Mouse (Mus musculus): ENCODE data around the gene Add3. TPM values are rescaled to one million over a fixed set of nuclear protein-coding genes. Genes with fewer than 3 reads are reported as not detected.
"Not testable (repeated sequence)": the region's sequence is repeated elsewhere in the genome, so short reads cannot be mapped to it uniquely, and the experiment has no call there.

Gene Add3
- polyA plus RNA-seq, 1 experiment from 2014 or later, result 34.5 TPM

DNA sequence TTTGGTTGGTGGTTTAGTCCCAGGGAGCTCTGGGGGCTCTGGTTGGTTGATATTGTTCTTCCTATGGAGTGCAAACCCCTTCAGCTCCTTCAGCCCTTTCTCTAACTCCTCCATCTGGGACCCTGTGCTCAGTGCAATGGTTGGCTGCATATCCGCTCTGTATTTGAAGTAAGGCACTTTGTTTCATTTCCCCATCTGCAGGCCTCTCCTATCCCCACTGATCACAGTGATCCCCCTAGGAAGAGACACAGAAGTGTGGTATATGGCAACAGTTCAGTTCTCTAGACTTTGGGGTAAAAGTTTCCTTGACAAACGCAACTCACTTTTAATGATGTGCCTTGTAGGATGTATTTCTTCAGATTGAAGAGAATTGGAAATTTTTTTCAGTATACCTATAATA is 66.7 kb downstream of the Add3 start:
- whole genome bisulfite sequencing, result 92% methylated on average over 2 of the region's 2 CpGs
- no peaks in the 10 kb centered on the region for H3K4me1 ChIP-seq
- H3K36me3 ChIP-seq (ENCODE audit: poor library complexity, severe bottlenecking), result no peaks in the 10 kb centered on the region
- H3K4me3 ChIP-seq, result no peak overlapping the region
- no peak for ATAC-seq
- H3K9me3 ChIP-seq (replicated peaks), result no peaks in the 10 kb centered on the region
- H3K9ac ChIP-seq, result no peak overlapping the region
- no peak overlapping the region for H3K27ac ChIP-seq
- H3K4me2 ChIP-seq, result no peak overlapping the region
- H3K27me3 ChIP-seq, result no peaks in the 10 kb centered on the region

DNA sequence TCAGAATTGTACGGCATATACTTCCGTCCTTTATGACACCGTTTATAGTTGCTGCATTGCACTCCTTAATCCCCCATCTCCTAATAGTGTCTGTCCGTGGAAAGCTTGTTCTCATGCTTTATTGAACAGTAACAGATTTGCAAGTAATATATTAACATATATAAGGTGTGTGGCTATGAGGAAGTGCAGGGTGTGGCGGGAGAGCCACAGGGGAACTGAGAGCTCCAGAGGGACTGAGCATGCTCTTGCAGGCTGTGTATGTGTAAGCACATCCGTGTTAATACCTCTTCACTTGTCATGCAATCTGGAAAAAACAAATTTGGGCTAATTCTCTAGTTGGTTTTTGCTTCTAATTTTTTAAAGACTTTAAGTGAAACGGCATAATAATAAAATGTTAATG is 68.6 kb downstream of the Add3 start:
- H3K9me3 ChIP-seq (replicated peaks), result no peaks in the 10 kb centered on the region
- no peaks in the 10 kb centered on the region for H3K27me3 ChIP-seq
- no peaks in the 10 kb centered on the region for H3K4me1 ChIP-seq
- no peak overlapping the region for H3K4me3 ChIP-seq
- 90% methylated on average over 7 of the region's 7 CpGs for WGBS
- no peak overlapping the region for H3K27ac ChIP-seq
- H3K4me2 ChIP-seq, result no peak overlapping the region
- H3K9ac ChIP-seq, result no peak overlapping the region
- no peaks in the 10 kb centered on the region for H3K36me3 ChIP-seq (ENCODE audit: poor library complexity, severe bottlenecking)
- no peak for ATAC-seq

DNA sequence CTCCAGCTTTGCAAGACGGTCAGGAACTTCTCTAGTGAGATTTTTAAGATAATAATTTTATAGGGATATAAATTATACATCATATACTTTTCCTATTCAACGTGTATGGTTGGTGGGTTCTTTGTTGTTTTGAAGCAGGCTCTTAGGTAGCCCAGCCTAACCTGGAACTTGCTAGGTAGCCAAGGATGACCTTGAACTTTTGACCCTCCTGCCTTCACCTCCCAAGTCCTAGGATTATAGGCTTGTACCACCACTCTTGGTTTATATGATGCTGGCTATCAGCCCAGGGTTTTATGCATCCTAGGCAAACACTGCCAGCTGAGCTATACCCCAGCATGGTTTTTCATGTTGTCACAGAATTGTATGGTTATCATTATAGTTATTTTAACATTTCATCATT is 70.0 kb downstream of the Add3 start:
- H3K4me3 ChIP-seq, result no peak overlapping the region
- 78% methylated on average over 2 of the region's 2 CpGs for WGBS
- no peak overlapping the region for H3K4me2 ChIP-seq

DNA sequence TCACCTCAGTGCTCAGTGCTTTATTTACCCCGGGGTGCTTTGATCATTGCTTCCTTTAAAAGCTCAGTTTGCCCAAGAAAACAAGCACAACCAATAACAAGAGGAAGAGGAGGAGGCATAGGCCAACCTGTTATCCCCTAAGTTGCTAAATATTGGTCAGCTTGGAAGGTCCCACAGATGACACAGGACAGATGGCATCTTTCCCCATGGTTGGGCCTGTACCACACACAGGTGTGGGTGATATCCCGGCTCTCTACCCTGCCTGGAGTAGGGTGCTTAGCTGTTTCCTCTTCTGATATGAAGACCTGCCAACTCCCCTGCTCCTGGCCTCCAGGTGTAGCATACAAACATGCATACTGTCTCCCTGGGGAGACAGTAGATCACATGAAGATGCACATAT is 75.1 kb downstream of the Add3 start:
- Histone ChIP-seq H3K27me3 (no peaks in the 10 kb centered on the region), H3K9me3 (replicated peaks) (no peaks in the 10 kb centered on the region), H3K27ac (no peak overlapping the region), H3K4me2 (no peak overlapping the region), H3K4me3 (no peak overlapping the region), H3K4me1 (no peaks in the 10 kb centered on the region), H3K36me3 (ENCODE audit: poor library complexity, severe bottlenecking) (no peaks in the 10 kb centered on the region), H3K9ac (no peak overlapping the region)
- no peak for ATAC-seq
- WGBS, result 86% methylated on average over 2 of the region's 2 CpGs

More for the DNA sequence above, 70.0 kb downstream of the Add3 start:
- no peak overlapping the region for H3K27ac ChIP-seq
- H3K9ac ChIP-seq, result no peak overlapping the region
- no peak for ATAC-seq
- H3K27me3 ChIP-seq, result no peaks in the 10 kb centered on the region
- no peaks in the 10 kb centered on the region for H3K4me1 ChIP-seq
- no peaks in the 10 kb centered on the region for H3K9me3 ChIP-seq (replicated peaks)
- H3K36me3 ChIP-seq (ENCODE audit: poor library complexity, severe bottlenecking), result no peaks in the 10 kb centered on the region

DNA sequence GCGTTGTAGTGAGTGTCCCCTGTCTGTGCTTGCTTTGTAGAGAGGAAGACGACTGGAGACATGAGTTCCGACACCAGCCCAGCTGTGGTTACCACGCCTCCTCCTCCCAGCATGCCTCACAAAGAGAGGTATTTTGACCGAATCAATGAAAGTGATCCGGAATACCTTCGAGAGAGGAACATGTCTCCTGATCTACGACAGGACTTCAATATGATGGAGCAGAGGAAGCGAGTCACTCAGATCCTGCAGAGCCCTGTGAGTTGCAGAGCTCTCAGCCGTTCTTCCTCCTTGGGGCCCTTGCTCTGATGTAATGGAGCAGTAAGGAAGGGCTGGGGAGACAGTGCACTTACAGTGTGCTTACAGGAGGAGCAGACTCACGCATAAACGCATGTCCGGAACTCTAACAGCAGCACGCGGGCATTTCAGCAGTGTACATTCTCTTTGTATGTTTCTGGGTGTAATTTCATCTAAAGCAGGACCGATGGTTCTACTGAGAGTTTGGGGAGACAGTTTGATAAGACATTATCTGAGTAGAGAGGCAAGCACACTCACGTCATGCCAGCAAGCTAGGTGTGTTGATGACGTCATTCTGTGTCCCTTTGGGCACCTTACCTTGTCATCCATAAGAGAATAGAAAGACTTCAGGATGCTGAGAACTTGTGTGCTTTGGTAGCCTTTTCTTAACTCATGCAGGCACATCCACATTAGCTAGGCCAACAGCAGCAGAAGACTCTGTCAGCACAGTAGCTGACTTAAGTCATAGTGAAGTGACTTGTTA is 76.7 kb downstream of the Add3 start:
- no peak for ATAC-seq
- Histone ChIP-seq H3K27me3 (no peaks in the 10 kb centered on the region), H3K27ac (no peak overlapping the region), H3K9me3 (replicated peaks) (no peaks in the 10 kb centered on the region), H3K4me2 (no peak overlapping the region), H3K9ac (no peak overlapping the region), H3K4me1 (no peaks in the 10 kb centered on the region), H3K36me3 (ENCODE audit: poor library complexity, severe bottlenecking) (no peaks in the 10 kb centered on the region), H3K4me3 (no peak overlapping the region)
- WGBS, result 90% methylated on average over 18 of the region's 18 CpGs

DNA sequence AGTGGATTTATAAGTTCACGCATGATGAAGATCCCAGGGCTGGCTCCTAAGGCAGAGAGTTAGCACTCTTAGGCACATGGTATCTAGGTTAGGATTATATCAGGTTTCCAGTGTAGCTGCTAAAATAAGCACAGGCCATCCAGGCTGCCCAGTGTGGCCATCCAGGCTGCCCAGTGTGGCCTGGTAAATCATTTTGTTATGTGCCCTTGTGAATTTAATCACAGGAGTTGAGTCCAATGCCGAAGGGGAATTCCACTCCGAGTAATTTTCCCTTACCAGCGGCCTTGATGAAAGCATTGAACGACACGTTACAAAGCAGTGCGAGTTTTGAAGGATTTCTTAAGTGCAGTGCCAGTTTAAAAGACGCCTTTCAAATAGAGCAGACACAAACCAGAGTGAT is 77.6 kb downstream of the Add3 start:
- Histone ChIP-seq H3K4me2 (no peak overlapping the region), H3K27ac (no peak overlapping the region), H3K4me3 (no peak overlapping the region), H3K9me3 (replicated peaks) (no peaks in the 10 kb centered on the region), H3K27me3 (no peaks in the 10 kb centered on the region), H3K9ac (no peak overlapping the region), H3K4me1 (no peaks in the 10 kb centered on the region), H3K36me3 (ENCODE audit: poor library complexity, severe bottlenecking) (no peaks in the 10 kb centered on the region)
- ATAC-seq, result no peak
- WGBS, result 82% methylated on average over 8 of the region's 8 CpGs

DNA sequence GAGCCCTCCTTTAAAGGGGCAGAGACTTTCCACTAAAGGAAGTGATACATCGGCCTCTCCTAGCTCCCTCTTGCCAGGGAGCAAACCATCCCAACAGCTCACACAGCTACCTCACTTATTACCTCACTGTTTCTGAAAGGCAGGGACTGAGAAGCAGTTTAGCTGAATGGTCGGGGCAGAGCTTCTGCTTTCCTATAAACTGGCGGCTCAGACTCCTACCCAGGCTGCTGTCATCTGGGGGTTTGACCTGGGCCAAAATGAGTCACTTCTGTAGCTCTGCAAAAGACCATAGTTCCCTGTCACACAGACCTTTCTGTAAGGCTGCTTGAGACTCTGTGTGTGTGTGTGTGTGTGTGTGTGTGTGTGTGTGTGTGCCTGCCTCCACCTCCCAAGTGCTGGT is 79.1 kb downstream of the Add3 start:
- H3K4me1 ChIP-seq, result no peaks in the 10 kb centered on the region
- no peak overlapping the region for H3K4me2 ChIP-seq
- H3K27ac ChIP-seq, result no peak overlapping the region
- H3K9me3 ChIP-seq (replicated peaks), result no peaks in the 10 kb centered on the region
- no peak for ATAC-seq
- H3K36me3 ChIP-seq (ENCODE audit: poor library complexity, severe bottlenecking), result no peaks in the 10 kb centered on the region
- H3K27me3 ChIP-seq, result no peaks in the 10 kb centered on the region
- H3K4me3 ChIP-seq, result no peak overlapping the region
- no peak overlapping the region for H3K9ac ChIP-seq
- 78% methylated on average over 3 of the region's 3 CpGs for WGBS

DNA sequence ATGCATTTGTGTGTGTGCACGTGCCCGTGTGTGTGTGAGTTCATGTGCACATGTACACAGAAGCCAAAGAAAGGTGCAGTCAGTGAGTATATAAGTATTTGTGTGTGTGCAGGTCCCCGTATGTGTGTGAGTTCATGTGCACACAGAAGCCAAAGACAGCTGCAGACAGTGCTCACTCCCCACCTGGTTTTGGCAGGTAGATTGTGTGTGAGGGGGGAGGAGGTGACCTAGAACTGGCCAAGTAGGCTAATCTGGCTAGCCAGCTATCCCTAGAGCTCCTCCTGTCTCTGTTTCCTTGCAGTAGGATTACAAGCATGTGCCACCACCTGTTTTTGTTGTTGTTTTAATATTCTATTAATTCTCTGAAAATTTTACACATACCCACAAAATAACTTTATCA is 80.9 kb downstream of the Add3 start:
- H3K4me2 ChIP-seq, result no peak overlapping the region
- no peak overlapping the region for H3K9ac ChIP-seq
- H3K9me3 ChIP-seq (replicated peaks), result no peaks in the 10 kb centered on the region
- ATAC-seq, result no peak
- H3K36me3 ChIP-seq (ENCODE audit: poor library complexity, severe bottlenecking), result no peaks in the 10 kb centered on the region
- WGBS, result 96% methylated on average over 3 of the region's 3 CpGs
- no peak overlapping the region for H3K4me3 ChIP-seq
- no peaks in the 10 kb centered on the region for H3K27me3 ChIP-seq
- H3K4me1 ChIP-seq, result no peaks in the 10 kb centered on the region
- no peak overlapping the region for H3K27ac ChIP-seq

DNA sequence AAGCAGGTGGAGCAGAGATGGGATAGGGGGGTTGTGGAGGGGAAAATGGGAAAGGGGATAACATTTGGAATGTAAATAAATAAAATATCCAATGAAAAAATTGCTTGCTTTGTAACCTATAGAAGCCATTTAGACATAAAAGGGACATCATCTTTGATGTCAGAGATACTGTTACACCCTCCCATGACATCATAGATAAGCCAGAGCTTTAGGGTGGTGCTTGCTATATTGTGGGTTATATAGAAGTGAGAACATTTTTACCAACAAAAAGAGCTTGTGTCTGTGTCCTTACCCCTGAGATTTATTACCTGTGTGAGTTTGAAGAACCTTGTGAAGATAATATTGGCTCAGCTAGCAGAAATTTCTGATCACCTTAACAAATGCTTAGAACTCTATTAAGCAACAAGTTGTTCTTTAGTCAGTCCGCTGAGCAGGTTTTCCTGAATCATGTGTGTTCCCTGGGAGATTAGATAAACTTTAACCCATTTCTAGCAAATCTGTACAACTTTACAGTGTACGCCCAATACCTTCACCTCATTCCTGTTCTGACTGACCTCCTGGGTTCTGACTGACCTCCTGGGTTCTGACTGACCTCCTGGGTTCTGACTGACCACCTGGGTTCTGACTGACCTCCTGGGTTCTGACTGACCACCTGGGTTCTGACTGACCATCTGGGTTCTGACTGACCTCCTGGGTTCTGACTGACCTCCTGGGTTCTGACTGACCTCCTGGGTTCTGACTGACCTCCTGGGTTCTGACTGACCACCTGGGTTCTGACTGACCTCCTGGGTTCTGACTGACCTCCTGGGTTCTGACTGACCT is 85.2 kb downstream of the Add3 start:
- H3K27me3 ChIP-seq; H3K4me1 ChIP-seq; H3K4me3 ChIP-seq; H3K27ac ChIP-seq; H3K9me3 ChIP-seq (replicated peaks); H3K36me3 ChIP-seq (ENCODE audit: poor library complexity, severe bottlenecking); H3K9ac ChIP-seq; ATAC-seq; H3K4me2 ChIP-seq: not testable (repeated sequence)
- WGBS, result 92% methylated on average over 2 of the region's 2 CpGs

DNA sequence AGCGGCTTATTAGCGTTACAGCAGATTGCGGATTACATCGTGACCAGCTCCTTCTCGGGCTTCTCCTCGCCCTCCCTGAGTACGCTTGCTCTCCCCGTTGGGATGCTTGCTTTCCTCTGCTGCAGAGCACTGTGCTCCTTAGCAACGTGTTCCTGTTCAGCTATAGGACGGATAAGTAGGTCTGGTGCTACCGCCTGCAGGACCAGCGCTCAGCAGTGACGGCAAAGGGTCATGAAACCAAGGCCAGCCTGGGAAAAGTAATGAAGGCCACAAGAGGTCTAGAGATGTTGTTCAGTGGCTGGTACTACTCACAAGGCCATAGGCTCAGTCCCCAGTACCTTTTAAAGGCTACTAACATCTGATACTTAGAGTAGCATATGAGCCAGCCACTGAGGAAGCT is 86.4 kb downstream of the Add3 start:
- no peak overlapping the region for H3K9ac ChIP-seq
- WGBS, result 86% methylated on average over 13 of the region's 13 CpGs
- ATAC-seq, result no peak

DNA sequence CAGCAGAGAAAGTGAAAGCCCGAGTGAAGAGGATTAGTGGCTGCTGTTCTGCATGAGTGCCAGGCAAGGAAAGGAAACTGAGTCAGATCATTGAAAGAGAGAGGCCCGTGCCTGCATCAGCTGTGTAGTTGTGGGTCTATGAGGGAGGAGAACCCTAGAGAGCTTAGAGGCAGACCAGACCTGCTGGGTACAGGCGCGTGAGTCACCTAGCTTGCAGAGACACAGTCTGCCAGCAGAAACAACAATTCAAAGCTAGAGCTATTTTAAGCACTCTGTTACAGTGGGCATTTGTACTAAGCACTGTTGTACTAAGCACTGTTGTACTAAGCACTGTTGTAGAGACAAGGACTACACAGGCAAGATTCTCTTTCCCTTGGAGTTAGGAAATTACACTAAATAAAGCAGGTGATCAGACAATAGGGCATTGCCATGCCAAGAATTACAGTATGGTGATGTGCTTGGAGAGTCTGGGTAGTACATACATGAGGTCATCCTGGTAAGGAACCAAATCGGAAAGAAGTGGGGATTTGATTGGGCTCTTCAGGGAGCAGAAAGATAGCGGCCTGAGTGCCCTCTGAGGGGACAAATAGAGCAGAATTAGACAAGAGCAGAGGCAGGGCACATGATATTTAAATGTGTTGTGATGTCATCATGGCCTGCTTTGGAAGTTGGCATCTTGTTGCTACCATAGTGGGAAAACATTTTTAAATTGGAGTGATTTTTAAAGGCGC is 88.0 kb downstream of the Add3 start:
- no peak for ATAC-seq

More for the DNA sequence above, 86.4 kb downstream of the Add3 start:
- H3K9me3 ChIP-seq (replicated peaks), result no peaks in the 10 kb centered on the region
- peaks cover 4% of the 10 kb centered on the region; the same call in 1 of the 2 replicates for H3K36me3 ChIP-seq (ENCODE audit: poor library complexity, severe bottlenecking)
- H3K4me2 ChIP-seq, result no peak overlapping the region
- no peak overlapping the region for H3K4me3 ChIP-seq
- no peaks in the 10 kb centered on the region for H3K4me1 ChIP-seq
- H3K27me3 ChIP-seq, result no peaks in the 10 kb centered on the region
- H3K27ac ChIP-seq, result no peak overlapping the region

More for the DNA sequence above, 88.0 kb downstream of the Add3 start:
- Histone ChIP-seq H3K27me3 (no peaks in the 10 kb centered on the region), H3K4me1 (no peaks in the 10 kb centered on the region), H3K9me3 (replicated peaks) (no peaks in the 10 kb centered on the region), H3K36me3 (ENCODE audit: poor library complexity, severe bottlenecking) (peaks cover 13% of the 10 kb centered on the region), H3K9ac (no peak overlapping the region), H3K4me2 (no peak overlapping the region), H3K4me3 (no peak overlapping the region), H3K27ac (no peak overlapping the region)
- 88% methylated on average over 7 of the region's 7 CpGs for WGBS

All from forebrain, embryonic 13.5 days (tissue).